Mouse (Mus musculus): ENCODE data around the gene Ccl8.

Gene Ccl8

GRCm38 (mm10) chr11:82110372-82111248 is 4.4 kb upstream of the Ccl8 start:
- no peaks in the 10 kb centered on the region for H3K36me3 ChIP-seq (ENCODE audit: control insufficient read depth, insufficient read depth, low read length, poor library complexity, severe bottlenecking)
- no peaks in the 10 kb centered on the region for H3K27me3 ChIP-seq (ENCODE audit: control insufficient read depth, insufficient read depth, low read length, poor library complexity, severe bottlenecking)
- DNase-seq (ENCODE audit: low read depth, low spot score), result no peak

GRCm38 (mm10) chr11:82116041-82116440 is 1.1 kb downstream of the Ccl8 start:
- Histone ChIP-seq H3K36me3 (ENCODE audit: control insufficient read depth, insufficient read depth, low read length, poor library complexity, severe bottlenecking) (no peaks in the 10 kb centered on the region), H3K27me3 (ENCODE audit: control insufficient read depth, insufficient read depth, low read length, poor library complexity, severe bottlenecking) (no peaks in the 10 kb centered on the region)
- no peak for DNase-seq (ENCODE audit: low read depth, low spot score)

DNA sequence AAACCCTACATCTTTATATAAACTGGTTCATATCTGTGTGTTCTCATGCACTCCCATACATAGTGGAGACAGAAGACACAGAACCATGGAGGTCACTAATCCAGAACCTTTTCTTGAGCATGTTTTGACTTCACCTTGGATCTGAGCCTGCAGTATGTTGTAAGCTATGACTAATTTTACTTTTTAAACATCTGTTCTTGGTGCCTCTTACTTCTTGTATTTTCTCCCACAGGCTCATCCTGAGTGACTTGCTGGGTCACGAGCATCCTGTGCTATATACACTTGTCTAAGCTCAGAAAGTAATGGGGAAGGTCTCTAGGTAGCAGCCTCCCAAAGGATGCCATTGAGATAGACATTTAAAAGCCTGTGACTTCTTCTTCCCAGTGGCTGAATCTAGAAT is 18.0 kb downstream of the Ccl8 start:
- no peak for DNase-seq (ENCODE audit: low read depth, low spot score)
- H3K27me3 ChIP-seq (ENCODE audit: control insufficient read depth, insufficient read depth, low read length, poor library complexity, severe bottlenecking), result no peaks in the 10 kb centered on the region
- H3K36me3 ChIP-seq (ENCODE audit: control insufficient read depth, insufficient read depth, low read length, poor library complexity, severe bottlenecking), result no peaks in the 10 kb centered on the region

DNA sequence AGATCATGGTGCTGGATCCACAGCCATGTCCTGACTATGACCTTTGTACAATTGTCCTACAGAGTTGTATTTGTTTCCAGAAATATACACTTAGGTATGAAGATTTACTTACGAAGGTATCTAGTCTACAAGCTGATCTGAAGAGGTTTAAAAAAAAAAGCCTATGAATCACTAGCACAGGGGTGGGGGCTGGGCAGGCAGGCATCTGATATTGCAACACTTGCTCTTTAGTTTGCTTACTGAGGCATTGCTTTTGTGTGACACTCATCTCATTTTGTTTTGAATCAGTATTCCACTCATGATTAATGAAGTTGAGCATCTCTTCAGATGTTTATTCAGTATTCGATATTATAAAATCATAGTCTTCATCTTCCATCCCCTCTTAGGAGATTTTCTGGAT is 21.2 kb downstream of the Ccl8 start:
- Histone ChIP-seq H3K27me3 (ENCODE audit: control insufficient read depth, insufficient read depth, low read length, poor library complexity, severe bottlenecking) (no peaks in the 10 kb centered on the region), H3K36me3 (ENCODE audit: control insufficient read depth, insufficient read depth, low read length, poor library complexity, severe bottlenecking) (no peaks in the 10 kb centered on the region)
- no peak for DNase-seq (ENCODE audit: low read depth, low spot score)

- Histone ChIP-seq H3K36me3 (ENCODE audit: control insufficient read depth, insufficient read depth, low read length, poor library complexity, severe bottlenecking) (no peaks in the 10 kb centered on the region), H3K27me3 (ENCODE audit: control insufficient read depth, insufficient read depth, low read length, poor library complexity, severe bottlenecking) (no peaks in the 10 kb centered on the region)
- no peak for DNase-seq (ENCODE audit: low read depth, low spot score)
These were observed 24.6 kb downstream of the Ccl8 start for GRCm38 (mm10) chr11:82139492-82140094.

- no peak for DNase-seq (ENCODE audit: low read depth, low spot score)
- Histone ChIP-seq H3K36me3 (ENCODE audit: control insufficient read depth, insufficient read depth, low read length, poor library complexity, severe bottlenecking) (no peaks in the 10 kb centered on the region), H3K27me3 (ENCODE audit: control insufficient read depth, insufficient read depth, low read length, poor library complexity, severe bottlenecking) (no peaks in the 10 kb centered on the region)
These were observed 44.1 kb downstream of the Ccl8 start for GRCm38 (mm10) chr11:82159126-82159525.

DNA sequence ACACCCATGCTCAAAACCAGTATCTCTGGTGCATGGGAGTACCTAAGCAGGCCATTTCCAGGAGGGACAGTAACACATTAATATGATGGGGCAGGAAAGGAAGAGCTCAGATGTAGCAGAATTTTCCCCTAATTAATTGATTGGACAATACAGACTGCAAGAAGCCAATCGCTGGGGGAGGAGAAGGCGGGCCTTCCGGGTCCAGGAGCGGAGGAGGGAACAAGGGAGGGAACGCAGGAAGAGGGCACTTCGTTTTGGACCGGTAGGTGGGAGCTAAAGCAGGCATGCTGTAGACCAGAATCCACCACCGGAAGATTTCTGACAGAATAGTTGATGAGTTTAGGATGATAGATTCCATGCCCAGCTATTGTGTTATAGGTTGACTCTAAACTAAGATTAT is 48.3 kb downstream of the Ccl8 start:
- Histone ChIP-seq H3K27me3 (ENCODE audit: control insufficient read depth, insufficient read depth, low read length, poor library complexity, severe bottlenecking) (no peaks in the 10 kb centered on the region), H3K36me3 (ENCODE audit: control insufficient read depth, insufficient read depth, low read length, poor library complexity, severe bottlenecking) (no peaks in the 10 kb centered on the region)
- DNase-seq (ENCODE audit: low read depth, low spot score), result no peak

Measured in splenic B cell, adult 2 months (primary cell).